Mouse (Mus musculus): Measurements from ENCODE around the gene Desi1. TPM values are rescaled to one million over a fixed set of nuclear protein-coding genes. Genes with fewer than 3 reads are reported as not detected.

Desi1 gene
- 10 to 100 TPM; 14.5 to 20.8 TPM for total RNA-seq (2021)
- long read RNA-seq, experiment 1, transcript Desi1-206 (6 exons, 2,934 nt), result major isoform, 12 of 40 reads
- long read RNA-seq, experiment 1, partial matches to known transcripts, result 0 of 40 reads
- long read RNA-seq, experiment 1, other reads (novel, unspliced or antisense), result 27 of 40 reads
- long read RNA-seq, experiment 2, transcript Desi1-206 (6 exons, 2,934 nt), result major isoform, 14 of 40 reads
- long read RNA-seq, experiment 2, partial matches to known transcripts, result 0 of 40 reads
- long read RNA-seq, experiment 2, other reads (novel, unspliced or antisense), result 26 of 40 reads

DNA sequence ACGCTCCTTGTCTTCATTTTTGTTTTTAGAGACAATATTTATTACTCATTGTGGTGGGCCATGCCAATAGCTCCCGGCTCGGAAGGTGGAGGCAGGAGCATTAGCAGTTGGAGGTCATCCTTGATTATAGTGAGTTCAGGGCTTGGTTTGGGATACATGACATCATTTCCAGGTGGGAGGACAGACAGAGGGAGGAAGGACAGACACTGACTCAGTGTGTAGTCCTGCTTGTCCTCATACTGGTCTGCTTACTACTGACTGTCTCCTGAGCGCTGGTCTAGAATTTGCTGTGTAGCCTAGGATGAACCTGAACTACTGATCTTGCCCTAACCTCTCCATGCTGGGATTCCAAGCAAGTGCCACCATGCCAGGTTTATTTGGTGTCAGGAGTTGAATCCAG is at the start of gene Desi1:
Desi1 (minus strand) TSS at position 101 of the 400 bp plus-strand sequence.
- no peak for TF ChIP-seq CTCF (IDR thresholded peaks at IDR 0.05)
- intact Hi-C loops (cut with DNase I), result no loop called here
- H3K27ac ChIP-seq, result no peak within 1 kb of the TSS
- DNase-seq, result no peak
- no peak within 1 kb of the TSS for H3K4me3 ChIP-seq

DNA sequence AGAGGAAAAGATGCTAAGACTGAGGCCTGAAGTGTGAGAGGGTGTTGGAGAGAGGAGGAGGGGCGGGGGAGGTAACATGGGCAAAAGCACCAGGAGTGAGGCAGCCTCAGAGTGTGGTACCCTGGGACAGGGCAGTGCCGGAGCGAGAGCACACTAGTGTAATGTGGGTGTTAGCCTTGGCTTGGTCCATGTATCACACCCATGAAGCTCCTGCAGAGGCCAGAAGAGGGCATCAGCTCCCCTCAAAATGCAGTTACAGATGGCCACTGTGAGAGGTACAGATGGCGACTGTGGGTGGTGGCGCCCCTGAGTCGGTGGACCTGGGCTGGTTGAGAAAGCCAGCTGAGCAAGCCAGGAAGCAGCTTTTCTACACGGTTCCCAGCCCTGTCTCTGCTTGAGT is 47.5 kb upstream of the Desi1 start:
- intact Hi-C loops (cut with DNase I), result loop anchor here (5.0 kb wide), 1 partner anchor 156 kb away; no protein-coding TSS in a partner anchor
- no peak overlapping the region for H3K4me3 ChIP-seq
- peak; percentile 67 for TF ChIP-seq CTCF (IDR thresholded peaks at IDR 0.05)
- H3K27ac ChIP-seq, result no peak overlapping the region
- peak; percentile 64 for DNase-seq

DNA sequence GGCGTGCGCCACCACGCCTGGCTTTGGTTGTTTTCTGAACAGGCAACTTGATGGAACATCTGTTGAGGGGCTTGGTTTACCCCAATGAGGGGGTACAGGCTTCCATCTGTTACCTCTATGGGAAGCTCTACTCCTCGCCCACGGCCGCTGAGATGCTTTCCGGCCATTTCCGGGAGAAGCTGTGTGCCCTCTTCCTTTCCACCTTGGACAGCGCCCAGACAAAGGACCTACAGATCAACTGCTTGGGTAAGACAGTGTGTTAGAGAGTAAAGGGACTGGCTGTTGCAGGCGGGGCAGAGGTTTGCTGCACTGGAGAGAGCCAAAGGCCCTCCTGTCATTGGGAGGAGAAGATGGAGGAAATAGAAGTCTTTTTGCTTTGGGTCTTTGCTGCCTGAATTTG is 46.2 kb upstream of the Desi1 start:
- no peak overlapping the region for H3K27ac ChIP-seq
- DNase-seq, result no peak
- TF ChIP-seq CTCF (IDR thresholded peaks at IDR 0.05), result no peak
- H3K4me3 ChIP-seq, result no peak overlapping the region
- intact Hi-C loops (cut with DNase I), result loop anchor here (5.0 kb wide), 1 partner anchor 157 kb away; no protein-coding TSS in a partner anchor

DNA sequence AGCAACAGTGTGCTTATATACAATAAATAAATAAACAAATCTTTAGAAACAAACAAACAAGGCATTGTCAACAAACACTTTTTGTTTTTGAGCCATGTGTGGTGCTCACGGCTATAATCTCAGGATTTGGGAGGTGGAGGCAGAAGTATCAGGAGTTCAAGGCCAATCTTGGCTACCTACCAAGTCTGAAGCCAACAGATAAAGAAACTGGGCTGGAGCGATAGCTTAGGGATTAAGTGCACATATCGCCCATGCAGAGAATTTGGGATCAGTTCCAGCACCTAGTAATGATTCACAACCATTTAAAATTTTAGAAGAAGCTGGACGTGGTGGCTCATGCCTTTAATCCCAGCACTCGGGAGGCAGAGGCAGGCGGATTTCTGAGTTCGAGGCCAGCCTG is 39.8 kb upstream of the Desi1 start:
- no peak for DNase-seq
- TF ChIP-seq CTCF (IDR thresholded peaks at IDR 0.05), result no peak
- intact Hi-C loops (cut with DNase I), result no loop called here
- H3K4me3 ChIP-seq, result no peak overlapping the region
- no peak overlapping the region for H3K27ac ChIP-seq

- TF ChIP-seq CTCF (IDR thresholded peaks at IDR 0.05), result no peak
- intact Hi-C loops (cut with DNase I), result no loop called here
- DNase-seq, result no peak
These were observed 38.3 kb upstream of the Desi1 start for GRCm38 (mm10) chr15:82071816-82072469.

DNA sequence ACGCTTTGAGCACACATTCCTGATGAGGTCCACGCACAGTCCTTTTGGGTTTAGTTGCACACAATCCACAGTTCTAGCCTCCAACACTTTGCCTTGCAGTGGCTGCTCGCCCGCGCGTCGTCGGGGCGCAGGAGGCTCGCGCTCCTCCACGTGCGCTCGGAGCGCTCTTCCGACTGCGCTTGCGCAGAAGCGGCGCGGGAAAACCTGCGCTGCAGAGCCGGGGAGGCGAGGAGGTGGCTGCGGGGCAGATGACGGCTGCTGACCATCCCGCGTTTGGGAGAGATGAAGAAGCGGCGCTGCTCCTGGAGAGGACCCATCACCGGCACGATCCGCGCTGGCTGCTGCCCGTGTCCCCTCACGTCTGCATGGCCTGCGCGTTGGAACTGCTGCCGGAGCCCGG is 36.2 kb upstream of the Desi1 start, which contains the start of gene Mei1:
Mei1 (plus strand) TSS at position 99 of the 400 bp plus-strand sequence.
- TF ChIP-seq CTCF (IDR thresholded peaks at IDR 0.05), result no peak
- intact Hi-C loops (cut with DNase I), result loop anchor here (5.0 to 10.0 kb wide), 2 partner anchors 97 to 275 kb away; no protein-coding TSS in a partner anchor
- Histone ChIP-seq H3K27ac (no peak within 1 kb of the TSS), H3K4me3 (no peak within 1 kb of the TSS)
- DNase-seq, result no peak

More at GRCm38 (mm10) chr15:82071816-82072469, 38.3 kb upstream of the Desi1 start:
- Histone ChIP-seq H3K4me3 (no peak overlapping the region), H3K27ac (no peak overlapping the region)

- intact Hi-C loops (cut with DNase I), result loop anchor here (1.0 to 10.0 kb wide), 3 partner anchors 102 to 279 kb away; no protein-coding TSS in a partner anchor
These were observed 31.8 kb upstream of the Desi1 start for GRCm38 (mm10) chr15:82065511-82065910.

DNA sequence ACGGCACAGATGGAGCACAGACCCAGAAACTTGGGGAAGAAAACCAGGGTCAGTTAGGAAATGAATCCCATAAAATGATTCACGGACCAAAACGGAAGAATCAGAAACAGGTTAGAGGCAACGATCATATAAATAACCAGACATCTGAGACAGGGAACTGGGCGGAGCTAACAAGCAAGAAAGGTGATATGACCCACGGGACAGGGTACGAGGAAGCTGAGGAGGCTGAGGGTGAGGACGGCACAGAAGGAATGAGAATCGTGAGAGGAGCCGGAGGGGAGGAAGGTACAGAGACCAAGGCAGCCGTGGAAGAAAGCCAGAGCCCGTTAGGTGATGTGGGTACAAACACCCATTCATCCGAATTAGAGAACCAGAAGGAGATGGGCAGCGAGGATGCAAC is 30.2 kb upstream of the Desi1 start:
- no peak for TF ChIP-seq CTCF (IDR thresholded peaks at IDR 0.05)
- no peak for DNase-seq
- Histone ChIP-seq H3K27ac (no peak overlapping the region), H3K4me3 (no peak overlapping the region; the same call in 1 of the 2 replicates)
- intact Hi-C loops (cut with DNase I), result loop anchor here (10.0 kb wide), 1 partner anchor 281 kb away; no protein-coding TSS in a partner anchor

More at GRCm38 (mm10) chr15:82065511-82065910, 31.8 kb upstream of the Desi1 start:
- TF ChIP-seq CTCF (IDR thresholded peaks at IDR 0.05), result peak; percentile 85
- Histone ChIP-seq H3K27ac (no peak overlapping the region), H3K4me3 (no peak overlapping the region)
- peak; percentile 74 for DNase-seq

- H3K27ac ChIP-seq, result no peak within 1 kb of the TSS
- TF ChIP-seq CTCF (IDR thresholded peaks at IDR 0.05), result no peak
- no peak for DNase-seq
- intact Hi-C loops (cut with DNase I), result no loop called here
- H3K4me3 ChIP-seq, result no peak within 1 kb of the TSS
These were observed 25.1 kb upstream of the Desi1 start, which contains the start of gene 4930407I10Rik for GRCm38 (mm10) chr15:82058719-82059201. 4930407I10Rik (plus strand) TSS chr15:82059151.

GRCm38 (mm10) chr15:82052544-82052943 is 18.9 kb upstream of the Desi1 start:
- no peak for DNase-seq
- Histone ChIP-seq H3K27ac (no peak overlapping the region), H3K4me3 (no peak overlapping the region)
- intact Hi-C loops (cut with DNase I), result no loop called here
- no peak for TF ChIP-seq CTCF (IDR thresholded peaks at IDR 0.05)

- peak within 1 kb of the TSS; percentile 100 for H3K4me3 ChIP-seq
- peak; percentile 93 for DNase-seq
- H3K27ac ChIP-seq, result peak within 1 kb of the TSS; percentile 99
- TF ChIP-seq CTCF (IDR thresholded peaks at IDR 0.05), result no peak
- intact Hi-C loops (cut with DNase I), result no loop called here
These were observed 13.6 kb upstream of the Desi1 start, which contains the start of gene Snu13 for GRCm38 (mm10) chr15:82047080-82047883. Snu13 (minus strand) TSS chr15:82047598.

DNA sequence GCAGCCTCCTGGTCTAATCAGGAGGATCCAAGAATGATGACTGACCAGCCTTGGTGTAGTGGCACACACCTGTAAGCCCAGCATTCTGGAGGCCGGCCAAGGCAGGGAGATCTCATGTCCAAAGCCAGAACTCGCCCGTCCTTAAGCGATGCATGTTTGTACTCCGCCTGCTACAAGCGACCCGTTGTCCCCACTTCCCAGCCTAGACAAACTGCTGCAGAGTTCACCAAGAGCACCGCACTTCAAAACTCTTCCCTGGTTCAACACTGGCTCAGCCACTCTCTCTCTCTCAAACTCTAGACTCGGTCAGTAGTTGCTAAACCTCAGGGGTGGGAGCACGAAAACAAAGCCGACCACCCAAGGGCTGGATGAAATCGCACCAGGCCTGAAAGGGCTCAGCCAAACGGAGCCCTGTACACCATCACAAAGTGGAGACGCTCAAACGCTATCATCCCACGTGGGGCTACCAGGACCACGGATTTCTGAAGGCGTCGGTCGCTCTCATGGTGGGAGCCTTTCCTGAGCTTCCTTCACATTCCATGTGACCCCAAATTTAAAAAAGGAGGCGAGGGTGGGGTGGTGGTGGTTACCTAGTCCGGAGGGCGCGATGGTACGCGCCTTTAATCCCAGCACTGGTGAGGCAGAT is 12.7 kb upstream of the Desi1 start:
- intact Hi-C loops (cut with DNase I), result no loop called here
- H3K27ac ChIP-seq, result peak overlapping the region; percentile 99
- peak; percentile 33 for DNase-seq
- no peak for TF ChIP-seq CTCF (IDR thresholded peaks at IDR 0.05)
- H3K4me3 ChIP-seq, result peak overlapping the region; percentile 100

Measured in gastrocnemius, adult 2 months (tissue).